Mouse (Mus musculus): ENCODE data around the gene Sirt7. TPM values are rescaled to one million over a fixed set of nuclear protein-coding genes. Genes with fewer than 3 reads are reported as not detected.

The Sirt7 gene
- total and polyA plus RNA-seq, 3 experiments, result 35.3 to 169 (median 74.5) TPM

GRCm38 (mm10) chr11:120642939-120643600 lies 18.0 kb upstream of the Sirt7 start:
- no peak for TF ChIP-seq GATA1 (IDR thresholded peaks at IDR 0.05; ENCODE audit: borderline replicate concordance, low read length)
- TF ChIP-seq CTCF (IDR thresholded peaks at IDR 0.05; ENCODE audit: low read depth, low read length), result no peak
- no peak for TF ChIP-seq POLR2AphosphoS5 (IDR thresholded peaks at IDR 0.05; ENCODE audit: insufficient replicate concordance, low read depth, low read length)
- no peak for TF ChIP-seq TAL1 (conservative IDR thresholded peaks at IDR 0.05; ENCODE audit: low read depth, low read length)
- no peak for TF ChIP-seq GATA2 (IDR thresholded peaks at IDR 0.05; ENCODE audit: borderline replicate concordance, low read depth, low read length)
- Histone ChIP-seq H3K9me3 (replicated peaks) (no peaks in the 10 kb centered on the region), H3K36me3 (replicated peaks) (peaks cover 19% of the 10 kb centered on the region), H3K4me1 (ENCODE audit: insufficient read depth, low read depth, low read length) (peaks cover 42% of the 10 kb centered on the region), H3K4me3 (ENCODE audit: low read depth, low read length) (peak overlapping the region; percentile 70), H3K27me3 (ENCODE audit: insufficient read depth, low read length) (peaks cover 35% of the 10 kb centered on the region)
- ATAC-seq (ENCODE audit: extremely low read depth, insufficient number of reproducible peaks, low FRiP score, poor library complexity, severe bottlenecking) (no peak), DNase-seq (ENCODE audit: low spot score) (peak; percentile 40)

DNA sequence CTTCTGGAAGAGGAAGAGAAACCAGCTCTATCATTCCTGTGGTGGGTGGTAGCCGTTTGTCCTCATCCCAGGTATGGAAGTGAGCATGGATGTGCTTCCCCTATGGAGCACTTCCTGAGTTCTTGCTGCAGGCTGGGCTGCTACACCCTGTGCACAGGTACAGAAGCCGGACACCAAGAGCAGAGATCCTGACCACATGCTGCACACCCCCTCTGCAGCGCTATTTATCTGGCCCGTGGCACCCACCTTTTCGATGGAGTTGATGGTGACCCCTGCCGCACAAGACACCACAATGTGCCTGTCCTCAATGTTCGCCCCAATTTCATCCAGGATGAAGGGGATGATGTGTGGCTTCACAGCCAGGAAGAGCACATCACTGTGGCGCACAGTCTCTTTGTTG lies 16.8 kb upstream of the Sirt7 start:
- Histone ChIP-seq H3K4me3 (ENCODE audit: low read depth, low read length) (no peak overlapping the region), H3K9me3 (replicated peaks) (no peaks in the 10 kb centered on the region), H3K36me3 (replicated peaks) (peaks cover 27% of the 10 kb centered on the region), H3K27me3 (ENCODE audit: insufficient read depth, low read length) (peaks cover 23% of the 10 kb centered on the region), H3K4me1 (ENCODE audit: insufficient read depth, low read depth, low read length) (peaks cover 32% of the 10 kb centered on the region)
- TF ChIP-seq GATA2 (IDR thresholded peaks at IDR 0.05; ENCODE audit: borderline replicate concordance, low read depth, low read length), result no peak
- TF ChIP-seq GATA1 (IDR thresholded peaks at IDR 0.05; ENCODE audit: borderline replicate concordance, low read length), result no peak
- no peak for TF ChIP-seq POLR2AphosphoS5 (IDR thresholded peaks at IDR 0.05; ENCODE audit: insufficient replicate concordance, low read depth, low read length)
- no peak for TF ChIP-seq TAL1 (conservative IDR thresholded peaks at IDR 0.05; ENCODE audit: low read depth, low read length)
- TF ChIP-seq CTCF (IDR thresholded peaks at IDR 0.05; ENCODE audit: low read depth, low read length), result no peak
- ATAC-seq (ENCODE audit: extremely low read depth, insufficient number of reproducible peaks, low FRiP score, poor library complexity, severe bottlenecking) (no peak), DNase-seq (ENCODE audit: low spot score) (no peak)

DNA sequence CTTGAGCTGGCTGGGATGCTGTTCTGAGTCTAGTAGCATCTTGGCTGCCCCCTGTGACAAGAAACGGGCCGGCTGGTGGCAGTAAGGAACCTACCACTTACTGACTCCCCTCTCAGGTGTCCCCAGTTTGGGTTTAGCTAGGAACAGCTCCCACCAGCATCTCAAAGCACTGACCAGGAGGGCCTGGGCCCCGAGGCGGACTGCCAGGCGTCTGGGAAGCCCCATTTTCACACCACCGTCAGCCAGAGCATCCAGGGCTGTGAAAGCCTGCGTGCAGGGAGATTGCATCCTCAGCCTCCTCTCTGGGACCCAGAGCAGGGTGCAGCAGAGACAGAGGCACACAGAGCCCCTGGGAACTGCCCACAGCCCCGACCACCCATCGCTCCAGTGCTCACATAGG lies 16.2 kb upstream of the Sirt7 start:
- DNase-seq (ENCODE audit: low spot score), result no peak
- TF ChIP-seq GATA2 (IDR thresholded peaks at IDR 0.05; ENCODE audit: borderline replicate concordance, low read depth, low read length) (no peak), TAL1 (conservative IDR thresholded peaks at IDR 0.05; ENCODE audit: low read depth, low read length) (no peak), CTCF (IDR thresholded peaks at IDR 0.05; ENCODE audit: low read depth, low read length) (no peak), GATA1 (IDR thresholded peaks at IDR 0.05; ENCODE audit: borderline replicate concordance, low read length) (no peak), POLR2AphosphoS5 (IDR thresholded peaks at IDR 0.05; ENCODE audit: insufficient replicate concordance, low read depth, low read length) (no peak)
- Histone ChIP-seq H3K36me3 (replicated peaks) (peaks cover 28% of the 10 kb centered on the region), H3K4me1 (ENCODE audit: insufficient read depth, low read depth, low read length) (peaks cover 30% of the 10 kb centered on the region), H3K4me3 (ENCODE audit: low read depth, low read length) (no peak overlapping the region), H3K27me3 (ENCODE audit: insufficient read depth, low read length) (peaks cover 20% of the 10 kb centered on the region; the same call in 1 of the 2 replicates), H3K9me3 (replicated peaks) (no peaks in the 10 kb centered on the region)
- no peak for ATAC-seq (ENCODE audit: extremely low read depth, insufficient number of reproducible peaks, low FRiP score, poor library complexity, severe bottlenecking)

DNA sequence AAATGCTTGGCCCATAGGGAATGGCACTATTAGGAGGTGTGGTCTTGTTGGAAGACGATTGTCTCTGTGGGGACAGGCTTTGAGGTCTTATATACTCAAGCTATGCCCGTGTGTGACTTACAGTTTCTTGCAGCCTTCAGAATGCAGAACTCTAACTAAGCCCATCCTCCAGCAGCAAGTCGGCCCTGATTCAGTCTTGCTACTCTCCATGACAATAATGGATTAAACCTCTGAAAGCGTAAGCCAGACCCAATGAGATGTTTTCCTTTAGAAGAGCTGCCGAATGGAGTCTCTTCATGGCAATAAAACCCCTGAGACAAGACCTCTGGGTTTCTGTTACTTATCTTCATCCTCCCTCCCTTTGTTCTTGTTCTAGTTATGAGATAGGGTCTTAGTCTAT lies 9.8 kb upstream of the Sirt7 start:
- ATAC-seq (ENCODE audit: extremely low read depth, insufficient number of reproducible peaks, low FRiP score, poor library complexity, severe bottlenecking) (no peak), DNase-seq (ENCODE audit: low spot score) (no peak)
- H3K4me1 ChIP-seq (ENCODE audit: insufficient read depth, low read depth, low read length), result peaks cover 50% of the 10 kb centered on the region
- 0 out of 2 replicates have a peak, but pooled peaks cover 2% of the 10 kb centered on the region for H3K9me3 ChIP-seq (replicated peaks)
- peaks cover 36% of the 10 kb centered on the region for H3K36me3 ChIP-seq (replicated peaks)
- no peak overlapping the region for H3K4me3 ChIP-seq (ENCODE audit: low read depth, low read length)
- no peaks in the 10 kb centered on the region for H3K27me3 ChIP-seq (ENCODE audit: insufficient read depth, low read length)
- TF ChIP-seq GATA2 (IDR thresholded peaks at IDR 0.05; ENCODE audit: borderline replicate concordance, low read depth, low read length) (no peak), GATA1 (IDR thresholded peaks at IDR 0.05; ENCODE audit: borderline replicate concordance, low read length) (no peak), TAL1 (conservative IDR thresholded peaks at IDR 0.05; ENCODE audit: low read depth, low read length) (no peak), POLR2AphosphoS5 (IDR thresholded peaks at IDR 0.05; ENCODE audit: insufficient replicate concordance, low read depth, low read length) (no peak), CTCF (IDR thresholded peaks at IDR 0.05; ENCODE audit: low read depth, low read length) (no peak)

GRCm38 (mm10) chr11:120633520-120634343 lies 8.7 kb upstream of the Sirt7 start, which contains the start of gene Mafg:
Gene Mafg (minus strand): TSS chr11:120633600.
- no peak for TF ChIP-seq TAL1 (conservative IDR thresholded peaks at IDR 0.05; ENCODE audit: low read depth, low read length)
- no peak for TF ChIP-seq POLR2AphosphoS5 (IDR thresholded peaks at IDR 0.05; ENCODE audit: insufficient replicate concordance, low read depth, low read length)
- Histone ChIP-seq H3K4me1 (ENCODE audit: insufficient read depth, low read depth, low read length) (peaks cover 61% of the 10 kb centered on the region), H3K27me3 (ENCODE audit: insufficient read depth, low read length) (no peaks in the 10 kb centered on the region), H3K36me3 (replicated peaks) (peaks cover 41% of the 10 kb centered on the region), H3K9me3 (replicated peaks) (0 out of 2 replicates have a peak, but pooled peaks cover 2% of the 10 kb centered on the region), H3K4me3 (ENCODE audit: low read depth, low read length) (peak within 1 kb of the TSS; percentile 86)
- ATAC-seq (ENCODE audit: extremely low read depth, insufficient number of reproducible peaks, low FRiP score, poor library complexity, severe bottlenecking) (peak; percentile 37; the same call in 1 of the 2 replicates), DNase-seq (ENCODE audit: low spot score) (peak; percentile 93)
